Mouse (Mus musculus) E14TG2a.4 (cell line): ENCODE measurements around the gene Polr2h.

Experiments
- CTCF ChIP-seq: conservative IDR thresholded peaks from 2 replicates; pipeline ENCODE4 v1.5.1; 2014; ENCODE audit warnings: low read length
- POU5F1 ChIP-seq: IDR thresholded peaks from 2 replicates; pipeline ENCODE4 v1.6.1; 2014; ENCODE audit warnings: low read length, borderline replicate concordance

DNA sequence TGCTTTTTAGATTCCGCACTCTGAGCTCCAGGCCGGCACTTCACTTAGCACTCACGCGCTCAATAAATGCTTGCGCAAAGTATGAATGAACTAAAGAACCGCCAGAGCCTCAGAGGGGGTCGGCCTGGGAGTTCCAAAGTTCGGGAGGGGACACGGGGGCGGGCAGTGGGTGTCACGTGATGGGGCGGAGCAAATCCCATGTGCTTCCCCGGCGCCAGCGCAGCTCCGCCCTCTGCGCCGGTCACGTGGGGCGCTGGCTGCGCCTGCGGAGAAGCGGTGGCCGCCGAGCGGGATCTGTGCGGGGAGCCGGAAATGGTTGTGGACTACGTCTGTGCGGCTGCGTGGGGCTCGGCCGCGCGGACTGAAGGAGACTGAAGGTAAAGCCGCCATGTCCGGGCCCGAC is 45.0 kb upstream of the Polr2h start:
- TF ChIP-seq CTCF (no peak), POU5F1 (no peak)
